Mouse (Mus musculus) E14TG2a.4 (cell line): Measurements from ENCODE around the gene Thtpa.

Experiments used
- H3K27me3 ChIP-seq: 2 replicates; pipeline ENCODE4 v1.6.1; 2014; ENCODE audit warnings: low read length, control low read depth; ENCODE audit not compliant: insufficient read depth
- H3K36me3 ChIP-seq: 2 replicates; pipeline ENCODE4 v1.6.1; 2014; ENCODE audit warnings: low read length, control low read depth; ENCODE audit not compliant: insufficient read depth
- H3K4me1 ChIP-seq: replicated peaks from 2 replicates; pipeline ENCODE4 v1.6.1; 2014; ENCODE audit warnings: low read depth, low read length, control low read depth
- H3K4me3 ChIP-seq: replicated peaks from 2 replicates; pipeline ENCODE4 v1.5.1; 2014; ENCODE audit warnings: mild to moderate bottlenecking, low read length
- H3K9me3 ChIP-seq: 2 replicates; pipeline ENCODE4 v1.6.1; 2014; ENCODE audit warnings: low read length, control low read depth
- CTCF ChIP-seq: conservative IDR thresholded peaks from 2 replicates; pipeline ENCODE4 v1.5.1; 2014; ENCODE audit warnings: low read length
- NANOG ChIP-seq: IDR thresholded peaks from 2 replicates; pipeline ENCODE4 v1.6.1; 2014; ENCODE audit warnings: borderline replicate concordance, low read length, mixed read lengths
- POU5F1 ChIP-seq: IDR thresholded peaks from 2 replicates; pipeline ENCODE4 v1.6.1; 2014; ENCODE audit warnings: low read length, borderline replicate concordance

The Thtpa gene

DNA sequence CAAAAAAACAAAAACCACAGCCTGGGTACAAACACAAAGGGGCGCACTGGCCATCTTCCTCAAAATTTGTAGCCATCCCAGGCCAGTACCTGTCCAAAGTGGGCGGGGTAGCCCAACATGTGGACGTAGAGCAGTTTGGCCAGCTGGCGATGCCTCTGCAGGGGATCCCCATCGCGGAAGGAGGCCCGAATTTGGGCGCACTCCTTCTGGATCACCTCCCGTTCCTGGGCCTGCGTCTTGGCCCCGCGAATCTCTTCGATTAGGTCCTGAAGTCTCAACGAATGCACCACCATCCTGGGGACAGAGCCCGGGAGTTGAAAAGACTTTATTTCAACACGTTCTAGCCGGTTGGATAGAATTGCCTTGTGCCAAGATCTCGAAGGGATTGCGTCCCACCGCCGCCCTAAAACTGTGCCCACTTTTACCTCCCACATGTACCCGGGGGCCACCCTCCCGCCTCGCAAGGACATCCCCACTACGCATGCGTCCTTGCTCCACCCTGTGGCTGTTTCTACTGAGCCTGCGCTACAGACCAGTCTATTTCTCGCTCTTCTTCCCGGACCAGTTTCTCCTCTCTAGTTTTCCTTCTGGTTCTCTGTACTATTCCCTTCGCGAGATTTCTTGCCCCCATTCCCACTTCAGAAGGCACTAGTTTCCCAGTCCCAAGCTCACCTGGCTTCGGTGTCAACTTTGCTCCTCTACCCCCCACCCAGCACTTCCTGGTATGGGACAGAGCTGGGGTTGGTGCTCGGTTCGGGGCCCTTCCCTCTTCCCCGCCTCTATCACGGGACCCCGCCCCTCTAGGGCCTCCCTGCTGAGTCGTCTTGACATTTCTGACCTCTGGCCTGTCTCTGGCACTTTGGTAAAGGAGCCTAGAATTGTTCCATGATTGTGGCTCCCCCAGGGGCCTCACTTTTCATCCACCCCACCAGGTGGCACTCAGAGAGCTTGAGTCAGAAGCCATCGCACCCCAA, 11.5 kb downstream of the Thtpa start, which contains the start of gene Ap1g2:
TSS of gene Ap1g2 (minus strand) at position 758 of the 974 bp plus-strand sequence.
- H3K4me1 ChIP-seq: peaks cover 70% of the 10 kb centered on the region
- H3K27me3 ChIP-seq: peaks cover 38% of the 10 kb centered on the region
- H3K4me3 ChIP-seq: peak within 1 kb of the TSS; percentile 82
- H3K36me3 ChIP-seq: peaks cover 27% of the 10 kb centered on the region
- H3K9me3 ChIP-seq: no peaks in the 10 kb centered on the region
- TF ChIP-seq CTCF: no peak
- TF ChIP-seq NANOG: no peak
- TF ChIP-seq POU5F1: no peak

DNA sequence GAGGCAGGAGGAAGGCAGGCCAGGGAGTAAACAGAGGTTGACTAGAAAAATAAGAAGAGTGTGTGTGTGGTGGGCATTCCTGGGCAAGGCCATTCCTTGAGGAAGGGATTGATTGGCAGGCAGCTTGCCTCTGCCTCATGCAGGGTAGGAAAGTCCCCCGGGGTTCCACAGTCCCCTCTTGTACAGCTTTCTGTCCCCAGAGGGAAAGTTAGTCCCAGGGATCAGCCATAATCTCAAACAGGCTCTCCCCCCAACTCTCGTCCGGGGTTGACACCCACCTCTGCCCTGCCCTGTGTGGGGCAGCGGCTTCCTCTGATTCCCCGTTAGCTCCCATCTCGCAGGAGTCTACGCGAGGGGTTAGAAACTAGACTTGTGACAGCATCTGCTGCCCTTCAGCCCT, 12.4 kb downstream of the Thtpa start:
- H3K27me3 ChIP-seq: peaks cover 47% of the 10 kb centered on the region
- peaks cover 64% of the 10 kb centered on the region for H3K4me1 ChIP-seq
- H3K36me3 ChIP-seq: peaks cover 22% of the 10 kb centered on the region
- no peak for TF ChIP-seq POU5F1
- no peak for TF ChIP-seq NANOG
- no peak for TF ChIP-seq CTCF
- no peaks in the 10 kb centered on the region for H3K9me3 ChIP-seq
- no peak overlapping the region for H3K4me3 ChIP-seq

DNA sequence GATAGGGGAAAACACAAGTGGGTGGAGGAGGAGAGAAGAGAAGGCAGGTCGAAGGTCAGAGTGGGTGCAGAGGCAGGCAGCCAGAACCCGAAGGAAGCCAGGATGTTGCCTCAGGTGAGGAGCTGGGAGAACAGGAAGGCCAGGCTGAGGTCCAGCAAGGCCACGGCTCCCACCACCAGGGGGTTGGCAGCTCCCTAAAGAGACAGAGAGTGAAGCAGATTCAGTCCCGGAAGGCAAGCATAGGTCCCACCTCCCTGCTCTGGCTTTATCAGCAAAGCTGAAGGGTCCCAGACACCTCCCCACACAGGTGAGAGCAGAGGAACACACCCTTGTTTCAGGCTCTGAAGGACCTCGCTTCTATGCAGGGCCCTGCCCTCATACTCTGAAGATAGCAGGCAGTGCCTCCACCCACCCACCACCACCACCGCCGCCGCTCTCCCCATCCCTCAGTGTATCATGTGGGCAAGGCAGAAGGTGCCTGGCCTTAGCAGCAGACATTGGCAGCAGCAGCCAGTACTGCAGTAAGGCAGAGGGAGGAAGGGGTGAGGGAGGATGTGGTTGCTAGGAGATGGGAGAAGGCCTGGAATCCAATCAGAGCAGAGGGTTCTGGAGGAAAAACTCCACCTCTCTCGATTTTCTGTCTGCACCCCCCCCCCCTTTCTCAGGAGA, 13.8 kb downstream of the Thtpa start:
- TF ChIP-seq CTCF (no peak), POU5F1 (no peak), NANOG (no peak)
- H3K36me3 ChIP-seq: peaks cover 9% of the 10 kb centered on the region
- no peaks in the 10 kb centered on the region for H3K9me3 ChIP-seq
- H3K4me1 ChIP-seq: peaks cover 69% of the 10 kb centered on the region
- H3K4me3 ChIP-seq: no peak overlapping the region
- peaks cover 59% of the 10 kb centered on the region for H3K27me3 ChIP-seq

DNA sequence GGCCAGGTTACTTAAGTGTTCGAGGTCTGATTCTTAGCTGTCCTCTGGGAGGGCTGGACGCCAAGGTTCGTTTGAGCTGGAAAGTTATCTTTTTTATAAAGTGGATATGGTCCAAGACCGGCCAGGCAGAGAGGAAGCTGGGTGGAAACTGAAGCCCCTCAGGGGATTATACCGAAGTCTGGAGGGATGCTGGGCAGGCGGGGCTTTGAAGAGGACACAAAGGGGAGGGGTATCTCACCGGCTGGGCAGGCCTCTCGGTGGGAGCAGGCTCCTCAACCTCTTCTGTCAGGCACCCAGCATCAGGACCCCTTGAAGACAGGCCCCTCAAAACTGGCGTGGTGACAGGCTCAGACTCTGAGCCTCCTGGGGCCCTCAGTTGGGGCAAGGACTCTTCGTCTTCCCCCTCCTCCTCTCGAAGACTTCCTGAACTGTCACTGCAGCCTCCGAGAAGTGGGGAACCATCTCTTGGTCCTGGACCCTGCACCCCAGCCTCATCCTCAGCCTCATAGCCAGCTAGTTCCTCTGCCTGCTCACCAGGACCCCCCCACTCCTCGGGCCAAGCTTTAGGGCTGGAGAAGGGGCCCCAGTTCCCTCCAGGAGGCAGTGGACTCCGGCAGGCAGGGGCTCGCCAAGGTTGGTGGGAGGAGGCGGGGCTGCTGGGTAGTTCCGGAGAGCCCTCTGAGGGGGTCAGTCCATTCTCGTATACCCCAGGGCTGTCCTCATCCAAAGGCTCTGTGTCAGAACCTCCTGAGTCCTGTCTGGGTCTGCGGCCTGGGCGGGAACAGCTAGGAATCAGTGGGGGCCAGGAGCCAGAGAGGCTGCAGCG, 14.7 kb downstream of the Thtpa start:
- no peaks in the 10 kb centered on the region for H3K9me3 ChIP-seq
- H3K36me3 ChIP-seq: no peaks in the 10 kb centered on the region
- H3K4me1 ChIP-seq: peaks cover 68% of the 10 kb centered on the region
- no peak for TF ChIP-seq POU5F1
- no peak for TF ChIP-seq NANOG
- TF ChIP-seq CTCF: no peak
- H3K4me3 ChIP-seq: peak overlapping the region; percentile 58
- H3K27me3 ChIP-seq: peaks cover 63% of the 10 kb centered on the region

DNA sequence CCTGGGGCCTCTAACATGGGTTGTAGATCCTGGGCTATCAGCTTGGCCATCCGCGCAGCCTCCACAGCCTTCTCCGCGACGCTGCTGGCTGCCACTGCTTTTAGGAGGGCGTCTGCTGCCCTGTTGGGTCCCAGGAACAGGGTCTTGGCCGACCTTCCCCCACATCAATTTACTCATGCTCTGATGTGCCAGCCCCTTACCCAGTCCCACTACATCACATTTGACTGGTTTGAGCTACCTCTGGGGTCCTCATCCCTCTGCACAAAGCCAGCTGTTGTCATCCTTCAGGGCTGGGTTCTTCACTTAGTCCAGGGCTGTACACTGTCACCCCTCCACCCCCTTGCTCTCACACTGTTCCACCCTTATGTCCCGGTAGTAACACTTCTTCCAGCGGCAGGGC, 15.5 kb downstream of the Thtpa start:
- no peaks in the 10 kb centered on the region for H3K9me3 ChIP-seq
- H3K36me3 ChIP-seq: no peaks in the 10 kb centered on the region
- no peak overlapping the region for H3K4me3 ChIP-seq
- TF ChIP-seq NANOG (no peak), POU5F1 (no peak), CTCF (no peak)
- peaks cover 64% of the 10 kb centered on the region for H3K4me1 ChIP-seq
- peaks cover 71% of the 10 kb centered on the region for H3K27me3 ChIP-seq

DNA sequence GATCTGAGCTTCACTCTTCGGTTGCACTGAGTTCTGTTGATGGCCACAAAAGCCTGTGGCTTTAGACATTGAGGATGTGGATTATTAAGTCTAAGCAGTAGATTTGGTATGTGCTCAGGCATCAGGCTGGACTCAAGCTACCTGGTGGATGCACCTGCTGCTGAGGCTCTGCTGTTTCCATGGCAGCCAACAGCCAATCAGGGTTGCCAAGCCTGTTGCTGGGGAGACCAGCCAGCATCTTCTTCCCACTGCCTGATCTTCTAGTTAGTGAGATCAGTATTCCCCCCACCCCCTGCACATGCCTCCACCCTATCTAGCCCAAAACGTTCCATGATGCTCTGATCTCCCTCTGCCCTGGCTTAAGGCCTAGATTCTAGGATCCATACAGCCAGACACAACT, 17.1 kb downstream of the Thtpa start:
- no peaks in the 10 kb centered on the region for H3K36me3 ChIP-seq
- TF ChIP-seq NANOG (no peak), CTCF (no peak), POU5F1 (no peak)
- H3K27me3 ChIP-seq: peaks cover 88% of the 10 kb centered on the region
- H3K4me3 ChIP-seq: no peak overlapping the region
- H3K4me1 ChIP-seq: peaks cover 63% of the 10 kb centered on the region
- no peaks in the 10 kb centered on the region for H3K9me3 ChIP-seq

DNA sequence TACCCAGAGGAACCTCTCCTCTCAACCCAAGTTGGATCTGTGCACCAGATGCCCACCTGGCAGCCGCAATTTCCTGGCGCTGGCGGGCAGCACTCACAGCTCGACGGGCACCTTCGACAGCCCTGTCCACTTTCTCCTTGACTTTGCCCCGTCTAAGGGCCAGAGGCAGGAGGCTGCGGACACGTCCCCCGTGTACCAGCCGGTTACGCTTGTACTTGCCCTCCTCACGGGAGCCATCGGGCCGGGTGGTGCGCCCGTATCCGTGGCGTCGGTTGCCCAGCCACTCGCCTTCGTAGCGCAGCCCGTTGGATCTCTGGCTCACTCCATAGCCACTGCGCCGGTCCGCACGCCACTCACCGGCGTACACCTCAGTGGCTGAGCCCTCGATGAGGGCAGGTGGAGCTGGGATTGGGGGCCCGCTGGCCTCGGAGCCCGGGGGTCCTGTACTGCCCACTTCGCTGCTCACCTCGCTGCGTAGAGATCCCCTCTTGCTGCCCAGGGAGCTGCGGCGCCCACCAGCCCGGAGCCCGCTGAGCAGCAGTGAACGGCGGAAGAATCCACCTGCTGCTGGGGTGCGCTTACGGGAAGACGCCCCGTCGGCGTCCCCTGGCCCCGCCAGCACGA, 18.9 kb downstream of the Thtpa start:
- no peaks in the 10 kb centered on the region for H3K36me3 ChIP-seq
- peaks cover 56% of the 10 kb centered on the region for H3K4me1 ChIP-seq
- peaks cover 88% of the 10 kb centered on the region for H3K27me3 ChIP-seq
- H3K4me3 ChIP-seq: peak overlapping the region; percentile 85
- no peaks in the 10 kb centered on the region for H3K9me3 ChIP-seq
- TF ChIP-seq POU5F1: no peak
- no peak for TF ChIP-seq CTCF
- no peak for TF ChIP-seq NANOG
